Mouse (Mus musculus) heart, adult 8-10 months (tissue): Measurements from ENCODE around the gene Eogt. TPM values are rescaled to one million over a fixed set of nuclear protein-coding genes. Genes with fewer than 3 reads are reported as not detected.

Source experiments
- DNase-seq: peaks from one replicate; pipeline ENCODE4 v3.0.0; 2022; ENCODE audit warnings: low spot score
- total RNA-seq, 4 experiments: library from RNA; stranded (reverse); gene quantifications; 2 replicates each; pipeline ENCODE4 v1.2.4; 2022

Eogt gene
- total RNA-seq, 4 experiments from 2014 or later = 11.2 to 13.1 (median 12.1) TPM

- no peak for DNase-seq
Measured at GRCm38 (mm10) chr6:97106106-97106505, 42.9 kb downstream of the Eogt start.

- no peak for DNase-seq
Measured at GRCm38 (mm10) chr6:97104264-97104852, 44.6 kb downstream of the Eogt start.

- DNase-seq = no peak
Measured at GRCm38 (mm10) chr6:97101958-97102702, 46.9 kb downstream of the Eogt start.

DNA sequence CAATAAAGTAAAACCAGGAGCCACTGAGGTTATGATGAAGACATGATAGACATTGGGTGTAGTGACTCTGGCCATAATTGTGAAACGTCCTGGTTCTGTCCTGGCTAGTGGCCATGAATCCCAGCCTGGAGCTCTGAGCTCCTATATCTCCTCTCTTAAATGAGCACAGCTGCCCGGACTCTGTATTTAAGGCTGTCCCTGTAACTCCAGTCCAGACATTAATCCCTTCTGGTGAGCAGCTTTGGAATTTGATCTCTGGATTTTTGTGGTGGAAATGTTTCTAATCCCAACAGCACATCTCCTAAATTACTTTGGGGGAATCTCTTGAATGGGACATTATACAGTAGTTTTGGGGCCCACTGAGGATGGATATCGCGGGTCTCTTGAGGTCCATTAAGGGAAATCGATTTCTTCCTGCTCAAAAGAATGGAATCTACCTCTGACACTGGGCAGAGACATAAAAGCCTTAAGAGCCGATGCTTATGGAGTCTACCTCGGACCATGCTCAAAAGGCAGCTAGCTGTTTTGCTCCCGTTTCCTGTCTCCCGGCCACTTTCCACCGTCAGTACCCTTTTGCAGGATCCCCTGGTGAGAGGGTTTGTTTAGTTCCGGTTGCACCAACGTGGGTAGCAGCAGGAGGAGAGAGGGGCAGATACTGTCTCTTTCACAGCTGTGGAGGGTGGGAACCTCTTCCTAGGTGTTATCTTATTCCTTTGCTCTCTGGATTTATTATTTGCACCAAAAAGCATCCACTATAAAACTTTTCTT, 47.6 kb downstream of the Eogt start:
- no peak for DNase-seq

DNA sequence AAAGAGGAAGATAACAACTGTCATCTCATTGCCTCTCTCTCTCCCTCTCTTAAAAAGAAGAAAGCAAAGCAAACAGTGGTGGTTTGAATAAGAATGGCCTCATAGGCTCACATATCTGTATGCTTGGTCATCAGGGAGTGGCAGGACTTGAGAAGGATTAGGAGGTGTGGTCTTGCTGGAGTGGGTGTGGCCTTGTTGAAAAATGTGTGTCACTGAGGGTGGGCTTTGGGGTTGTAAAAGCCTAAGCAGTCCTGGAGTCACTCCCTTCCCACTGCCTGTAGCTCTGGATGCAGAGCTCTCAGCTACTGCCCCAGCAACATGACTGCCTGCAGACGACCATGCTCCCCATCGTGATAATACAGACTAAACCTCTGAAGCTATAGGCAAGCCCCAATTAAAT, 66.6 kb downstream of the Eogt start:
- no peak for DNase-seq

- DNase-seq = no peak
Measured at GRCm38 (mm10) chr6:97080016-97080415, 69.0 kb downstream of the Eogt start.

DNA sequence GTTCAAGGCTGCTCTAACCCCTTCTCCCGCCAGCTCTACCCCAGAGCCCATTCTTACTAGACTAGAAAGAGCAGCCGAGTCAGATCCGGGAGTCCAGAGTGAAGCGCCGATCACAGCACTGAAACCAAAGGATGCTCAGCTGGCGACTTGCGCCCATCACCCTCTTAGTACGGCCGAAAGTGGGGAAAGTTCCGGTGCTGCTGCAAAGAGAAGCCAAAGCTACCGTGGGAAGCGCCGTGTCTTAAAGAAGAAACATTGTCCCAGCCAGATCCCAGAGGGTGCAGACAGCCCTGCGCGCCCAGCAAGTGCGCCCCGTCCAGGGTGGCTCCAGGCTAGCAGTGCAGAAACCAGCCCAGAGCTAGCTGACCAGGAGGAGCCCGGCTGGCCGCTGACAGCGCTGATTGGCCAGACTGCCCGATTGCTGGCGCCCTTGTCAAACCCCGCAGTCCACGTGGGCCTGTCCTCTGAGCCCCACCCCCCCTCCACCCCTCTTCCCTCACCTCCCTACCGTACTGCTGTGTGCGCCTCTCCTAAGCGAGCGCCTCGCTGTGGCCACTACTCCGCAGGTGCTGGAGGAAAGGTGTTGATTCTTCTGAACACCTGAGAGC, 88.8 kb downstream of the Eogt start, which contains the start of gene Fam19a4:
Fam19a4 (minus strand) TSS at position 340 of the 608 bp plus-strand sequence.
- no peak for DNase-seq

Other genes with a start within 250 kb of the Eogt start
- gene Fam19a4, start 88.8 kb downstream of the Eogt start, total RNA-seq = not detected
- gene Tmf1, start 29.9 kb upstream of the Eogt start, total RNA-seq = 10 to 100 TPM; 36.6 to 42.0 (median 41.6) TPM
- 10 to 100 TPM; 50.7 to 59.2 (median 54.2) TPM for gene Uba3, start 56.5 kb upstream of the Eogt start, total RNA-seq
- 100 to 1,000 TPM; 135 to 148 (median 144) TPM for gene Arl6ip5, start 61.5 kb upstream of the Eogt start, total RNA-seq
- 10 to 100 TPM; 66.2 to 86.5 (median 72.0) TPM for gene Lmod3, start 103.6 kb upstream of the Eogt start, total RNA-seq